Mouse (Mus musculus) liver, embryonic 14.5 days (tissue): ENCODE data around the gene Spop. TPM values are rescaled to one million over a fixed set of nuclear protein-coding genes. Genes with fewer than 3 reads are reported as not detected.
A peak's percentile ranks its signal among the peaks of the same experiment; 100 is the strongest.

Experiments
- ATAC-seq: fragments of 200-750 bp; cut with Nextera tagmentation; 2 replicates; pipeline ENCODE4 v1.8.0; 2017; ENCODE audit warnings: moderate number of reproducible peaks, mild to moderate bottlenecking, moderate library complexity; ENCODE audit not compliant: insufficient read depth
- DNase-seq, 3 experiments: peaks; one replicate each; pipeline ENCODE4 v3.0.0-alpha.2; 2012 to 2013; ENCODE audit warnings: low read depth in 3 of 3, low spot score in 3 of 3
- H3K27ac ChIP-seq: fragments of 300-500 bp; sonication (generic); 2 replicates; pipeline ENCODE4 v1.5.1; 2014; ENCODE audit warnings: moderate library complexity, mild to moderate bottlenecking, control low read depth, inconsistent platforms
- H3K27me3 ChIP-seq: fragments of 300-500 bp; sonication (generic); 2 replicates; pipeline ENCODE4 v1.6.1; 2014; ENCODE audit warnings: mild to moderate bottlenecking, low read length, moderate library complexity; ENCODE audit not compliant: control insufficient read depth, insufficient read depth
- H3K36me3 ChIP-seq: fragments of 300-500 bp; sonication (generic); replicated peaks from 2 replicates; pipeline ENCODE4 v1.6.1; 2014; ENCODE audit warnings: low read depth; ENCODE audit not compliant: control insufficient read depth, insufficient read depth
- H3K4me1 ChIP-seq, 2 experiments: fragments of 200-500 bp in 1 of 2; fragments of 300-500 bp in 1 of 2; sonication (generic) in 1 of 2; replicated peaks; 2 replicates each; pipeline ENCODE4 v1.6.1; 2012 to 2014; ENCODE audit warnings: antibody characterized with exemption in 1 of 2, inconsistent platforms in 1 of 2, low read length in 1 of 2; ENCODE audit not compliant: control insufficient read depth in 2 of 2, insufficient read depth in 2 of 2
- H3K4me2 ChIP-seq: fragments of 300-500 bp; sonication (generic); 2 replicates; pipeline ENCODE4 v1.6.1; 2014; ENCODE audit warnings: low read depth, mild to moderate bottlenecking, control low read depth, moderate library complexity
- H3K4me3 ChIP-seq, 2 experiments: fragments of 200-500 bp in 1 of 2; fragments of 300-500 bp in 1 of 2; sonication (generic) in 1 of 2; 2 replicates each; pipeline ENCODE4 v1.5.1; 2012 to 2014; ENCODE audit warnings: low read depth in 2 of 2, low read length in 2 of 2, mild to moderate bottlenecking in 2 of 2, control low read depth in 1 of 2, inconsistent platforms in 1 of 2, moderate library complexity in 1 of 2; ENCODE audit not compliant: insufficient read depth in 1 of 2
- H3K9ac ChIP-seq: fragments of 300-500 bp; sonication (generic); replicated peaks from 2 replicates; pipeline ENCODE4 v1.6.1; 2014; ENCODE audit warnings: mild to moderate bottlenecking, control low read depth, moderate library complexity
- H3K9me3 ChIP-seq: fragments of 300-500 bp; sonication (generic); 2 replicates; pipeline ENCODE4 v1.6.1; 2016; ENCODE audit warnings: low read length, mixed read lengths; ENCODE audit not compliant: control insufficient read depth
- CTCF ChIP-seq: IDR thresholded peaks from 2 replicates; pipeline ENCODE4 v1.5.1; 2016; ENCODE audit warnings: antibody characterized with exemption, low read depth, control low read depth
- EP300 ChIP-seq: IDR thresholded peaks from 2 replicates; pipeline ENCODE4 v1.6.1; 2016; ENCODE audit warnings: antibody characterized with exemption, low read depth
- WGBS: fragments of 180-500 bp; shearing (Covaris S2); extraction: QIAGEN DNeasy Blood & Tissue Kit; methylation state at CpG from one replicate; pipeline ENCODE4 v1.1.7; 2014; ENCODE audit not compliant: insufficient replicate concordance; 5-methylcytosine and 5-hydroxymethylcytosine counted together
- polyA plus RNA-seq, 2 experiments: library from polyadenylated mRNA; depleted of rRNA in 1 of 2; stranded (reverse) in 1 of 2; unstranded in 1 of 2; fragments of >200 nt; fragmentation: Nextera tagmentation in 1 of 2; extraction: Ambion mirVana in 1 of 2; gene quantifications; 2 replicates each; pipeline versions ENCODE4 v1.2.1 to v1.2.3; 2012 to 2014

The Spop gene
- polyA plus RNA-seq (2012; rRNA removed) (18.8 and 22.0 TPM in 2 replicates), polyA plus RNA-seq (2014; fragmentation: Nextera tagmentation; extraction: Ambion mirVana) (31.8 and 36.2 TPM in 2 replicates)

- H3K4me3 ChIP-seq, result peak within 1 kb of the TSS; percentile 81 to 96
- ATAC-seq (peak; percentile 88), DNase-seq (peak; percentile 87 to 94 (median 91))
- no peaks in the 10 kb centered on the region for H3K9me3 ChIP-seq
- peak within 1 kb of the TSS; percentile 80 for H3K9ac ChIP-seq
- peak within 1 kb of the TSS; percentile 85 for H3K27ac ChIP-seq
- peaks cover 4% of the 10 kb centered on the region; the same call in 1 of the 2 replicates for H3K36me3 ChIP-seq
- H3K4me1 ChIP-seq, result peaks cover 11 to 18% of the 10 kb centered on the region in 2 experiments
- 2% methylated on average over 46 of the region's 58 CpGs for WGBS
- H3K27me3 ChIP-seq, result no peaks in the 10 kb centered on the region; the same call in 1 of the 2 replicates
- TF ChIP-seq CTCF (peak; percentile 1; the same call in 1 of the 2 replicates), EP300 (no peak)
- H3K4me2 ChIP-seq, result peak within 1 kb of the TSS; percentile 80
These were observed at the start of gene Spop for GRCm38 (mm10) chr11:95413641-95414535. Spop (plus strand) TSS chr11:95414080.

GRCm38 (mm10) chr11:95364388-95364787, 49.5 kb upstream of the Spop start:
- DNase-seq (no peak), ATAC-seq (no peak)
- Histone ChIP-seq H3K27me3 (no peaks in the 10 kb centered on the region), H3K4me2 (no peak overlapping the region), H3K27ac (no peak overlapping the region), H3K4me1 (no peaks in the 10 kb centered on the region), H3K9ac (no peak overlapping the region), H3K4me3 (no peak overlapping the region), H3K36me3 (peaks cover 84% of the 10 kb centered on the region), H3K9me3 (no peaks in the 10 kb centered on the region)
- no peak for TF ChIP-seq CTCF
- TF ChIP-seq EP300, result no peak
- 83% methylated on average over 5 of the region's 5 CpGs for WGBS

- Histone ChIP-seq H3K4me3 (no peak overlapping the region), H3K4me2 (no peak overlapping the region), H3K36me3 (peaks cover 84% of the 10 kb centered on the region), H3K27ac (no peak overlapping the region), H3K9ac (no peak overlapping the region), H3K9me3 (no peaks in the 10 kb centered on the region), H3K4me1 (no peaks in the 10 kb centered on the region; a peak in 1 of 4 replicates), H3K27me3 (no peaks in the 10 kb centered on the region)
- no peak for ATAC-seq
- no peak for DNase-seq
- TF ChIP-seq CTCF, result no peak
- no peak for TF ChIP-seq EP300
- WGBS, result 88% methylated on average over 10 of the region's 10 CpGs
These were observed 48.3 kb upstream of the Spop start for GRCm38 (mm10) chr11:95365596-95365995.

GRCm38 (mm10) chr11:95366280-95366897, 47.5 kb upstream of the Spop start:
- no peak for ATAC-seq
- H3K4me2 ChIP-seq, result no peak overlapping the region
- no peak for DNase-seq
- H3K9me3 ChIP-seq, result no peaks in the 10 kb centered on the region
- H3K9ac ChIP-seq, result no peak overlapping the region
- no peak overlapping the region for H3K4me3 ChIP-seq
- peaks cover 85% of the 10 kb centered on the region for H3K36me3 ChIP-seq
- H3K27me3 ChIP-seq, result no peaks in the 10 kb centered on the region
- WGBS, result 93% methylated on average over 6 of the region's 6 CpGs
- TF ChIP-seq CTCF (peak; percentile 21; the same call in 1 of the 2 replicates), EP300 (no peak)
- H3K27ac ChIP-seq, result no peak overlapping the region
- H3K4me1 ChIP-seq, result no peaks in the 10 kb centered on the region; a peak in 1 of 4 replicates
